Mouse (Mus musculus) gastrocnemius, adult 2 months (tissue): ENCODE measurements around the gene Fhl3. TPM values are rescaled to one million over a fixed set of nuclear protein-coding genes. Genes with fewer than 3 reads are reported as not detected.

Experiments
- DNase-seq: peaks from one replicate; pipeline ENCODE4 v3.0.0; 2022
- H3K27ac ChIP-seq: fragments of 200-600 bp; 2 replicates; pipeline ENCODE4 v1.8.1; 2022; ENCODE audit warnings: mild to moderate bottlenecking
- H3K4me3 ChIP-seq: fragments of 200-600 bp; 2 replicates; pipeline ENCODE4 v1.8.1; 2022; ENCODE audit warnings: mild to moderate bottlenecking, moderate library complexity
- CTCF ChIP-seq: fragments of 200-600 bp; IDR thresholded peaks from 2 replicates; pipeline ENCODE4 v1.8.1; 2022; ENCODE audit warnings: antibody characterized with exemption, mild to moderate bottlenecking, moderate library complexity
- intact Hi-C: fragments of 180-260 bp; cut with DNase I; formaldehyde crosslinking; loops from one replicate; pipeline ENCODE4 v1.15.1; 2025
- microRNA-seq: library from miRNA; unstranded; fragments of <30 nt; microRNA quantifications from one replicate; pipeline ENCODE4 v1.2.0, GENCODE M21; 2021
- total RNA-seq, 2 experiments: library from RNA; stranded (reverse); gene quantifications; 2 replicates each; pipeline ENCODE4 v1.2.3; 2021

Fhl3 gene
- total RNA-seq, 2 experiments from 2014 or later = 151 to 515 TPM

DNA sequence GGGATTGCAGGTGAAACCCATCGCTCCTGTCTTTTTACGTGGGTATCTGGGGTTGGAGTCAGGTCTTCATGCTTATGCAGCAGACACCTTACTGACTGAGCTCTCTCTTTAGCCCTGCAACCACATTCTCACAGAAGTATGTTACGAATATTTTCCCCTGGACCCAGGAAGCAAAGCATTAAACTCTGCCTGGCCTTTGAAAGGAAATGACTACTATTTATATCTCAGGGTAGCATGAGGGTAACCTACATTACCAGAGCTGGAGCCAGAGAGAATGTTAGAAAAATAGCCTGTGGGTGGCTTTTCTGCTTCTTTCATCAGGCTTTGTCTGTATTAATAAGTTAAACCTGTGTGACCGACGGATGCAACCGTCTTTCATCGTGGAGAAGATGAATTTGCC, 55.0 kb downstream of the Fhl3 start:
- Histone ChIP-seq H3K4me3 (peak overlapping the region; percentile 45), H3K27ac (peak overlapping the region; percentile 77)
- TF ChIP-seq CTCF = no peak
- DNase-seq = no peak
- intact Hi-C loops = no loop called here

Small RNAs within 50 kb of the gene (microRNA-seq; reads per million reads assigned to microRNA genes)
- gene Gm24721 (not detected), gene Mir697 (not detected), gene Mir698 (not detected)

Other genes with a start within 250 kb of the Fhl3 start
- not detected for gene 3100002H09Rik, start 89.9 kb upstream of the Fhl3 start, total RNA-seq
- gene Pou3f1, start 43.9 kb upstream of the Fhl3 start, total RNA-seq = under 1 TPM; 0.14 to 0.26 TPM
- gene Utp11, start 7.1 kb upstream of the Fhl3 start, total RNA-seq = 10 to 100 TPM; 17.5 to 21.5 TPM
- 10 to 100 TPM; 11.1 to 14.3 TPM for gene Sf3a3, start 14.1 kb downstream of the Fhl3 start, total RNA-seq
- gene Inpp5b, start 41.1 kb downstream of the Fhl3 start, total RNA-seq = 10 to 100 TPM in 1 of 2 experiments, 1 to 10 TPM in 1; 8.9 to 10.6 TPM
- gene Mtf1, start 101.4 kb downstream of the Fhl3 start, total RNA-seq = 10 to 100 TPM; 11.9 to 15.7 TPM
- gene Yrdc, start 150.0 kb downstream of the Fhl3 start, total RNA-seq = 10 to 100 TPM in 1 of 2 experiments, 1 to 10 TPM in 1; 9.4 to 11.4 TPM
- 10 to 100 TPM; 18.4 to 23.0 TPM for gene 1110065P20Rik, start 150.5 kb downstream of the Fhl3 start, total RNA-seq
- under 1 TPM; 0.31 to 0.46 TPM for gene Maneal, start 161.5 kb downstream of the Fhl3 start, total RNA-seq
- not detected for gene Epha10, start 180.2 kb downstream of the Fhl3 start, total RNA-seq
- 1 to 10 TPM; 8.6 to 9.4 TPM for gene 9930104L06Rik, start 236.3 kb downstream of the Fhl3 start, total RNA-seq
- gene Cdca8, start 238.6 kb downstream of the Fhl3 start, total RNA-seq = under 1 TPM; 0.28 to 0.38 TPM